Comparison of ENCODE assay signal across 8 mouse cellular contexts in genomic region chr11:6545857-6546192, GRCm38 (mm10). TPM values are rescaled to one million over a fixed set of nuclear protein-coding genes. Genes with fewer than 3 reads are reported as not detected.
DNase-seq lines count a peak whose midpoint lies in the region; ATAC-seq and TF ChIP-seq lines count a peak whose summit lies in the region.

No protein-coding gene starts in this region.

- peaks cover 42% of the 10 kb centered on the region for H3K4me1 ChIP-seq in erythroblast, embryonic 14.5 days (ENCODE audit: control insufficient read depth)
- H3K4me1 ChIP-seq in spleen, adult 2 months (ENCODE audit: control insufficient read depth, insufficient read depth, insufficient read length): peaks cover 13% of the 10 kb centered on the region
- H3K4me1 ChIP-seq in liver, embryonic 11.5 days (replicated peaks; ENCODE audit: control insufficient read depth, insufficient read depth, low read length): peaks cover 14% of the 10 kb centered on the region
- H3K4me1 ChIP-seq in stomach, postnatal 0 days (replicated peaks; ENCODE audit: control insufficient read depth, insufficient read depth): peaks cover 6% of the 10 kb centered on the region

- TF ChIP-seq POLR2A in spleen, adult 2 months (IDR thresholded peaks at IDR 0.05; ENCODE audit: low read depth, low read length): no peak

- H3K36me3 ChIP-seq in erythroblast, embryonic 14.5 days (ENCODE audit: control insufficient read depth): peaks cover 19% of the 10 kb centered on the region
- H3K36me3 ChIP-seq in spleen, adult 2 months (ENCODE audit: control insufficient read depth, insufficient read depth, low read length): peaks cover 3% of the 10 kb centered on the region; the same call in 1 of the 2 replicates
- no peaks in the 10 kb centered on the region for H3K36me3 ChIP-seq in liver, embryonic 11.5 days (ENCODE audit: control insufficient read depth, insufficient read depth, low read length)
- no peaks in the 10 kb centered on the region for H3K36me3 ChIP-seq in stomach, postnatal 0 days (ENCODE audit: control insufficient read depth, insufficient read depth, low read length)

- TF ChIP-seq CTCF in spleen, adult 2 months (IDR thresholded peaks at IDR 0.05; ENCODE audit: extremely low read depth, insufficient read depth, insufficient read length, insufficient replicate concordance): no peak
- TF ChIP-seq CTCF in stomach, postnatal 0 days (IDR thresholded peaks at IDR 0.05; ENCODE audit: low read depth): no peak

- WGBS in spleen, adult 2 months: 33% methylated on average over 3 of the region's 3 CpGs
- 36% methylated on average over 3 of the region's 3 CpGs for WGBS in liver, embryonic 11.5 days
- WGBS in stomach, postnatal 0 days: 17% methylated on average over 3 of the region's 3 CpGs

- peak overlapping the region; percentile 94 for H3K27ac ChIP-seq in spleen, adult 2 months (ENCODE audit: insufficient read depth, low read length)
- peak overlapping the region; percentile 99 for H3K27ac ChIP-seq in liver, embryonic 11.5 days (ENCODE audit: low read depth, low read length)
- H3K27ac ChIP-seq in stomach, postnatal 0 days (replicated peaks): peak overlapping the region; percentile 98

- ATAC-seq in erythroblast, adult 5-6 weeks (replicated peaks; ENCODE audit: low FRiP score, poor library complexity, severe bottlenecking): no peak
- 0 out of 2 replicates have a peak, but pooled peaks have one; percentile 3 for ATAC-seq in liver, embryonic 11.5 days (replicated peaks; ENCODE audit: low FRiP score)
- peak; percentile 13; the same call in 1 of the 2 replicates for ATAC-seq in stomach, postnatal 0 days (ENCODE audit: low FRiP score, low TSS enrichment)

- DNase-seq in spleen, adult 2 months (ENCODE audit: low read depth in 1 of 2, low spot score in 2 of 2): no peak
- no peak for DNase-seq in spleen, postnatal 10 days (ENCODE audit: low spot score in 2 of 2)
- DNase-seq in liver, embryonic 11.5 days (ENCODE audit: low spot score): no peak
- no peak for DNase-seq in stomach, postnatal 0 days (ENCODE audit: low spot score)
- no peak for DNase-seq in left cerebral cortex, postnatal 36 days (ENCODE audit: low spot score in 2 of 2)
- DNase-seq in ovary, adult 18-20 months (ENCODE audit: low spot score): no peak

- peak overlapping the region; percentile 87 for H3K9ac ChIP-seq in liver, embryonic 11.5 days (ENCODE audit: low read depth, low read length)
- peak overlapping the region; percentile 90 for H3K9ac ChIP-seq in stomach, postnatal 0 days (ENCODE audit: low read length)

- intact Hi-C loops in left cerebral cortex, postnatal 36 days (cut with DNase I): loop anchor here (1.0 kb wide), 1 partner anchor 70 kb away; no protein-coding TSS in a partner anchor

- no peaks in the 10 kb centered on the region for H3K27me3 ChIP-seq in erythroblast, embryonic 14.5 days (ENCODE audit: control insufficient read depth)
- no peaks in the 10 kb centered on the region for H3K27me3 ChIP-seq in spleen, adult 2 months (ENCODE audit: control insufficient read depth, insufficient read depth, low read length)
- H3K27me3 ChIP-seq in liver, embryonic 11.5 days (replicated peaks; ENCODE audit: control insufficient read depth, insufficient read depth, low read length): no peaks in the 10 kb centered on the region
- H3K27me3 ChIP-seq in stomach, postnatal 0 days (ENCODE audit: control insufficient read depth, insufficient read depth, low read length): no peaks in the 10 kb centered on the region

- no peak for TF ChIP-seq EP300 in stomach, postnatal 0 days (optimal IDR thresholded peaks at IDR 0.05)

- peak overlapping the region; percentile 72 for H3K4me3 ChIP-seq in erythroblast, embryonic 14.5 days (replicated peaks)
- H3K4me3 ChIP-seq in spleen, adult 2 months (ENCODE audit: extremely low read depth, insufficient read depth, insufficient read length): peak overlapping the region; percentile 89
- peak overlapping the region; percentile 81 for H3K4me3 ChIP-seq in liver, embryonic 11.5 days (ENCODE audit: low read depth, low read length)
- H3K4me3 ChIP-seq in stomach, postnatal 0 days (ENCODE audit: low read depth, low read length): peak overlapping the region; percentile 75

- peak overlapping the region; percentile 93 for H3K4me2 ChIP-seq in liver, embryonic 11.5 days
- peak overlapping the region; percentile 81 for H3K4me2 ChIP-seq in stomach, postnatal 0 days (replicated peaks; ENCODE audit: low read depth)

- H3K9me3 ChIP-seq in erythroblast, embryonic 14.5 days (ENCODE audit: control insufficient read depth, low read length): no peaks in the 10 kb centered on the region
- no peaks in the 10 kb centered on the region for H3K9me3 ChIP-seq in liver, embryonic 11.5 days (ENCODE audit: control insufficient read depth, low read length)
- no peaks in the 10 kb centered on the region for H3K9me3 ChIP-seq in stomach, postnatal 0 days (ENCODE audit: control insufficient read depth, low read length)

RNA-seq across cellular contexts. Expression of gene Ccm2, which starts 0.9 kb away (rescaled TPM):
- polyA plus RNA-seq in erythroblast, embryonic 14.5 days (2012): 2.3 and 2.8 TPM in 2 replicates
- 9.8 and 11.0 TPM in 2 replicates for total RNA-seq in erythroblast, adult 5-6 weeks (2015; ENCODE audit: low replicate concordance)
- total RNA-seq in erythroblast, adult 5-6 weeks (2017; ENCODE audit: low replicate concordance): 10.3 and 15.7 TPM in 2 replicates
- polyA plus RNA-seq in spleen, adult 2 months (2012; rRNA removed): 233 and 234 TPM in 2 replicates
- 74.5 and 82.1 TPM in 2 replicates for polyA plus RNA-seq in liver, embryonic 11.5 days (2014; fragmentation: Nextera tagmentation; extraction: Ambion mirVana)
- 45.7 and 45.9 TPM in 2 replicates for polyA plus RNA-seq in stomach, postnatal 0 days (2015; fragmentation: Nextera tagmentation; extraction: Ambion mirVana)
- 10 to 100 TPM; 56.1 to 64.1 TPM for total RNA-seq in left cerebral cortex, postnatal 36 days (2021)

RNA-seq across cellular contexts. Expression of gene Myo1g, which starts 25.1 kb away (rescaled TPM):
- polyA plus RNA-seq in erythroblast, embryonic 14.5 days (2012): 0.15 and 0.20 TPM in 2 replicates
- 19.2 and 20.8 TPM in 2 replicates for total RNA-seq in erythroblast, adult 5-6 weeks (2015; ENCODE audit: low replicate concordance)
- 18.7 and 20.8 TPM in 2 replicates for total RNA-seq in erythroblast, adult 5-6 weeks (2017; ENCODE audit: low replicate concordance)
- polyA plus RNA-seq in spleen, adult 2 months (2012; rRNA removed): 187 and 218 TPM in 2 replicates
- polyA plus RNA-seq in liver, embryonic 11.5 days (2014; fragmentation: Nextera tagmentation; extraction: Ambion mirVana): 5.6 and 6.0 TPM in 2 replicates
- 0.77 and 0.85 TPM in 2 replicates for polyA plus RNA-seq in stomach, postnatal 0 days (2015; fragmentation: Nextera tagmentation; extraction: Ambion mirVana)
- 1 to 10 TPM in 1 of 2 experiments, under 1 TPM in 1; 0.57 to 1.3 TPM for total RNA-seq in left cerebral cortex, postnatal 36 days (2021)

Comparison
In these comparisons a context has a peak if more than half of its experiments do, and no peak if none do; other contexts are left out.
1. RNA of gene Ccm2, which starts 0.9 kb away (polyA plus RNA-seq): 233 to 234 TPM in spleen, adult 2 months, 74.5 to 82.1 TPM in liver, embryonic 11.5 days and 45.7 to 45.9 TPM in stomach, postnatal 0 days; 2.3 to 2.8 TPM in erythroblast, embryonic 14.5 days; every median in the first group is over 10 times any median in the second.
2. RNA of gene Myo1g, which starts 25.1 kb away (polyA plus RNA-seq): 187 to 218 TPM in spleen, adult 2 months; 5.6 to 6.0 TPM in liver, embryonic 11.5 days, 0.77 to 0.85 TPM in stomach, postnatal 0 days and 0.15 to 0.20 TPM in erythroblast, embryonic 14.5 days; every median in the first group is over 10 times any median in the second.
3. Peak in every context shown above with its lines, with median percentiles within 50 percentile points of each other: H3K4me3 ChIP-seq and H3K27ac ChIP-seq.